In the genomic region with DNA sequence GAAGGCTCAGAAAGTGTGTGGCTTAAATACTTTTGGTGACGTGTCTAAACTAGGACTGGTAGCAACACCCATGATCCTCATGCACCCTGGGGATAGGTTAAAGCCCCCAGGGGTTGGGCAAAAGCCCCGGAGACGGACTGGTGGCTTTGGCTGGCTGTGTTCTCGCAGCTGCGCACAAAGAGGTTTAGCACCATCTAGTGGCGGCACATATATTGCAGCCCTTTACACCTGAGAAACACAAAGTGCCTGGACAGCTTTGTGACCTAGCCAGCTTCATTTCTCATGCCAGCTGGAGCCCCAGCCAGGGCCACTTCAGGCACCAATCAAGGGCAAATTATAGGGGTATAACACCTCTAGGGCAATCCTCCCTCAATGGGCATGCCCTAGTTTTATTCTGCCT, we compare ENCODE assay signal across 8 mouse cellular contexts. TPM values are rescaled to one million over a fixed set of nuclear protein-coding genes. Genes with fewer than 3 reads are reported as not detected.
DNase-seq lines count a peak whose midpoint lies in the region; ATAC-seq lines count a peak whose summit lies in the region.
"Not testable (repeated sequence)": the region's sequence is repeated elsewhere in the genome, so short reads cannot be mapped to it uniquely, and the experiment has no call there.

No protein-coding gene starts in this region.

- WGBS in intestine, embryonic 16.5 days: 2% methylated on average over 6 of the region's 6 CpGs
- 1% methylated on average over 6 of the region's 6 CpGs for WGBS in midbrain, embryonic 10.5 days

- ATAC-seq in intestine, embryonic 16.5 days: peak; percentile 10; the same call in 1 of the 2 replicates

- peaks cover 19% of the 10 kb centered on the region for H3K4me1 ChIP-seq in intestine, embryonic 16.5 days (ENCODE audit: control insufficient read depth, insufficient read depth, low read length)
- H3K4me1 ChIP-seq in midbrain, embryonic 10.5 days: peaks cover 31% of the 10 kb centered on the region

- H3K27ac ChIP-seq in intestine, embryonic 16.5 days (ENCODE audit: low read length); midbrain, embryonic 10.5 days (replicated peaks): not testable (repeated sequence)

- not testable (repeated sequence) for H3K9me3 ChIP-seq in intestine, embryonic 16.5 days (ENCODE audit: control insufficient read depth, low read length); midbrain, embryonic 10.5 days (replicated peaks)

- H3K9ac ChIP-seq in intestine, embryonic 16.5 days (ENCODE audit: low read depth, low read length): peak overlapping the region; percentile 22; the same call in 1 of the 2 replicates

- peak overlapping the region; percentile 31 for H3K4me2 ChIP-seq in intestine, embryonic 16.5 days (ENCODE audit: low read depth, low read length)

- intact Hi-C loops in left cerebral cortex, postnatal 14 days (cut with DNase I): not testable (repeated sequence)

- peaks cover 12% of the 10 kb centered on the region for H3K27me3 ChIP-seq in intestine, embryonic 16.5 days (replicated peaks; ENCODE audit: control insufficient read depth, insufficient read depth, low read length)
- peaks cover 50% of the 10 kb centered on the region for H3K27me3 ChIP-seq in midbrain, embryonic 10.5 days (ENCODE audit: low read depth, poor library complexity, severe bottlenecking)

- peak; percentile 81 to 82 for DNase-seq in adrenal gland, adult 18-20 months (ENCODE audit: low spot score in 2 of 2)
- peak; percentile 61 for DNase-seq in embryo, embryonic 11.5 days (ENCODE audit: low read depth, low spot score)
- peak; percentile 49 to 76 for DNase-seq in gastrocnemius, postnatal 4 days (ENCODE audit: low spot score in 2 of 2)
- DNase-seq in left cerebral cortex, postnatal 14 days (ENCODE audit: low spot score in 2 of 2): peak; percentile 90 to 91
- peak; percentile 86 for DNase-seq in midbrain, embryonic 10.5 days (ENCODE audit: low spot score)
- peak; percentile 75 for DNase-seq in right cerebral cortex, postnatal 25 days
- DNase-seq in urinary bladder, postnatal 25 days (ENCODE audit: low spot score): peak; percentile 77

- H3K36me3 ChIP-seq in intestine, embryonic 16.5 days (ENCODE audit: control insufficient read depth, insufficient read depth, low read length): not testable (repeated sequence)
- H3K36me3 ChIP-seq in midbrain, embryonic 10.5 days: peaks cover 17% of the 10 kb centered on the region

- H3K4me3 ChIP-seq in intestine, embryonic 16.5 days (ENCODE audit: low read length): peak overlapping the region; percentile 18
- H3K4me3 ChIP-seq in midbrain, embryonic 10.5 days: peak overlapping the region; percentile 34

RNA-seq across cellular contexts. Expression of a gene that starts 1.1 kb away (rescaled TPM):
- not detected for total RNA-seq in adrenal gland, adult 18-20 months (2021)
- under 1 TPM; 0.13 to 0.20 TPM for total RNA-seq in gastrocnemius, postnatal 4 days (2021)
- 0.35 and 0.82 TPM in 2 replicates for polyA plus RNA-seq in intestine, embryonic 16.5 days (2015; fragmentation: Nextera tagmentation; extraction: Ambion mirVana)
- under 1 TPM; 0.22 to 0.42 TPM for total RNA-seq in left cerebral cortex, postnatal 14 days (2021)
- 0.06 and 0.22 TPM in 2 replicates for polyA plus RNA-seq in midbrain, embryonic 10.5 days (2016; fragmentation: Nextera tagmentation; extraction: Ambion mirVana)

RNA-seq across cellular contexts. Expression of a gene that starts 1.9 kb away (rescaled TPM):
- total RNA-seq in adrenal gland, adult 18-20 months (2021): 1 to 10 TPM in 1 of 2 experiments, under 1 TPM in 1; 0.76 to 2.3 TPM
- under 1 TPM in 1 of 2 experiments, not detected in 1; 0.36 TPM for total RNA-seq in gastrocnemius, postnatal 4 days (2021)
- 118 and 152 TPM in 2 replicates for polyA plus RNA-seq in intestine, embryonic 16.5 days (2015; fragmentation: Nextera tagmentation; extraction: Ambion mirVana)
- total RNA-seq in left cerebral cortex, postnatal 14 days (2021): under 1 TPM; 0.68 to 0.93 TPM
- 0.22 and 0.23 TPM in 2 replicates for polyA plus RNA-seq in midbrain, embryonic 10.5 days (2016; fragmentation: Nextera tagmentation; extraction: Ambion mirVana)

RNA-seq across cellular contexts. Expression of a gene that starts 5.6 kb away (rescaled TPM):
- total RNA-seq in adrenal gland, adult 18-20 months (2021): under 1 TPM; 0.42 to 0.50 TPM
- total RNA-seq in gastrocnemius, postnatal 4 days (2021): under 1 TPM; 0.49 to 0.64 TPM
- polyA plus RNA-seq in intestine, embryonic 16.5 days (2015; fragmentation: Nextera tagmentation; extraction: Ambion mirVana): 1.0 and 1.1 TPM in 2 replicates
- under 1 TPM; 0.24 to 0.40 TPM for total RNA-seq in left cerebral cortex, postnatal 14 days (2021)
- polyA plus RNA-seq in midbrain, embryonic 10.5 days (2016; fragmentation: Nextera tagmentation; extraction: Ambion mirVana): 0.25 and 0.30 TPM in 2 replicates

RNA-seq across cellular contexts. Expression of a gene that starts 14.7 kb away (rescaled TPM):
- 10 to 100 TPM; 14.0 to 14.3 TPM for total RNA-seq in adrenal gland, adult 18-20 months (2021)
- total RNA-seq in gastrocnemius, postnatal 4 days (2021): 10 to 100 TPM; 16.9 to 18.5 TPM
- polyA plus RNA-seq in intestine, embryonic 16.5 days (2015; fragmentation: Nextera tagmentation; extraction: Ambion mirVana): 28.3 and 33.6 TPM in 2 replicates
- 10 to 100 TPM; 13.4 to 13.9 TPM for total RNA-seq in left cerebral cortex, postnatal 14 days (2021)
- polyA plus RNA-seq in midbrain, embryonic 10.5 days (2016; fragmentation: Nextera tagmentation; extraction: Ambion mirVana): 50.6 and 60.8 TPM in 2 replicates

RNA-seq across cellular contexts. Expression of a gene that starts 14.7 kb away (rescaled TPM):
- total RNA-seq in adrenal gland, adult 18-20 months (2021): 10 to 100 TPM; 60.4 to 72.0 TPM
- total RNA-seq in gastrocnemius, postnatal 4 days (2021): 10 to 100 TPM; 40.1 to 41.3 TPM
- 151 and 173 TPM in 2 replicates for polyA plus RNA-seq in intestine, embryonic 16.5 days (2015; fragmentation: Nextera tagmentation; extraction: Ambion mirVana)
- total RNA-seq in left cerebral cortex, postnatal 14 days (2021): 100 to 1,000 TPM in 1 of 2 experiments, 10 to 100 TPM in 1; 99.8 to 104 TPM
- polyA plus RNA-seq in midbrain, embryonic 10.5 days (2016; fragmentation: Nextera tagmentation; extraction: Ambion mirVana): 67.6 and 71.2 TPM in 2 replicates
